20 mouse cellular contexts compared by ENCODE assay signal in genomic region chr16:7628351-7628750, GRCm38 (mm10).
"Had no signal": no experiment of that assay in that cellular context is flagged by ENCODE, and none has a peak within 500 bp of the region (broad histone marks: within the 10 kb centered on the region; RNA-seq: fewer than 3 reads in every experiment).

No protein-coding gene starts in this region.

- H3K4me2 ChIP-seq: lung, embryonic 15.5 days; midbrain, embryonic 12.5 days; neural tube, embryonic 13.5 days; neural tube, embryonic 15.5 days had no signal

- H3K27ac ChIP-seq: lung, embryonic 15.5 days; midbrain, embryonic 10.5 days; midbrain, embryonic 12.5 days; neural tube, embryonic 13.5 days had no signal

- H3K36me3 ChIP-seq: lung, embryonic 15.5 days; midbrain, embryonic 10.5 days; midbrain, embryonic 12.5 days; neural tube, embryonic 13.5 days; neural tube, embryonic 15.5 days had no signal

- DNase-seq: liver, postnatal 0 days; lung, adult 2 months; lung, postnatal 4 days; midbrain, embryonic 14.5 days; retina, postnatal 1 day; right cerebral cortex, adult 18-20 months; right cerebral cortex, postnatal 25 days; right cerebral cortex, postnatal 4 days; spleen, adult 18-20 months; thymus, adult 18-20 months; thymus, postnatal 14 days; thymus, postnatal 36 days had no signal

- H3K4me3 ChIP-seq: lung, embryonic 15.5 days; midbrain, embryonic 10.5 days; midbrain, embryonic 12.5 days; myocyte; neural tube, embryonic 13.5 days; neural tube, embryonic 15.5 days had no signal

- H3K9me3 ChIP-seq: lung, embryonic 15.5 days; midbrain, embryonic 10.5 days; midbrain, embryonic 12.5 days; neural tube, embryonic 13.5 days; neural tube, embryonic 15.5 days had no signal

- H3K27me3 ChIP-seq: lung, embryonic 15.5 days; midbrain, embryonic 12.5 days; neural tube, embryonic 13.5 days; neural tube, embryonic 15.5 days had no signal

- H3K9ac ChIP-seq: liver, postnatal 0 days; lung, embryonic 15.5 days; midbrain, embryonic 12.5 days; neural tube, embryonic 13.5 days; neural tube, embryonic 15.5 days had no signal

- ATAC-seq: liver, postnatal 0 days; lung, postnatal 0 days; midbrain, embryonic 16.5 days had no signal

- H3K4me1 ChIP-seq: lung, embryonic 15.5 days; neural tube, embryonic 15.5 days had no signal
